Mouse (Mus musculus) heart, embryonic 11.5 days (tissue): Measurements from ENCODE around the gene Tbc1d1. TPM values are rescaled to one million over a fixed set of nuclear protein-coding genes. Genes with fewer than 3 reads are reported as not detected.

Experiments
- microRNA-seq: library from miRNA; unstranded; fragments of <30 nt; microRNA quantifications from one replicate; pipeline ENCODE4, GENCODE M21; 2016; ENCODE audit warnings: borderline number of aligned reads
- polyA plus RNA-seq: library from polyadenylated mRNA; unstranded; fragments of >200 nt; fragmentation: Nextera tagmentation; extraction: Ambion mirVana; gene quantifications from 2 replicates; pipeline ENCODE4 v1.2.1, GENCODE M21; 2014

The Tbc1d1 gene
- polyA plus RNA-seq, 1 experiment from 2014 or later = 36.3 TPM

Small RNA genes within 50 kb of the gene (microRNA-seq; reads per million reads assigned to microRNA genes)
- not detected for gene Gm22395

Other genes starting within 250 kb of the Tbc1d1 start
- 6.6 and 8.3 TPM in 2 replicates for gene Rell1, start 187.4 kb upstream of the Tbc1d1 start, polyA plus RNA-seq
- gene Pgm2, start 63.4 kb upstream of the Tbc1d1 start, polyA plus RNA-seq = 18.1 and 20.2 TPM in 2 replicates